Mouse (Mus musculus) brain, adult 2 months (tissue): ENCODE results near the gene Olfr1373.
"Not testable (repeated sequence)": the region's sequence is repeated elsewhere in the genome, so short reads cannot be mapped to it uniquely, and the experiment has no call there.

Source experiments
- DNase-seq: peaks from one replicate; pipeline ENCODE4 v3.0.0; 2011; ENCODE audit warnings: low read depth, low spot score

Olfr1373 gene

DNA sequence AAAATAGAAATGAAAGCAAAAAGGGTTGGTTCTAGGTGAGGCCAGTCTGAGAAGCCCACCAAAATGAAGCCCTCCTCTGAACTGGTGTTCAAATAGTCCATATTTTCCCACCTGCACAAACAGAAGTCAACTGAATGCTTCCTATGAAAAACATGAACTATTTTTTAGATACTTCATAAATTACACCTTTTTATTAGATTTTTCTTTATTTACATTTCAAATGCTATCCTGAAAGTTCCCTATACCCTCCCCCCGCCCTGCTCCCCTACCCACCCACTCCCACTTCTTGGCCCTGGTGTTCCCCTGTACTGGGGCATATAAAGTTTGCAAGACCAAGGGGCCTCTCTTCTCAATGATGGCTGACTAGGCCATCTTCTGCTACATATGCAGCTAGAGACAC is at the start of gene Olfr1373:
Olfr1373 (minus strand) TSS at position 101 of the 400 bp plus-strand sequence.
- DNase-seq = not testable (repeated sequence)

DNA sequence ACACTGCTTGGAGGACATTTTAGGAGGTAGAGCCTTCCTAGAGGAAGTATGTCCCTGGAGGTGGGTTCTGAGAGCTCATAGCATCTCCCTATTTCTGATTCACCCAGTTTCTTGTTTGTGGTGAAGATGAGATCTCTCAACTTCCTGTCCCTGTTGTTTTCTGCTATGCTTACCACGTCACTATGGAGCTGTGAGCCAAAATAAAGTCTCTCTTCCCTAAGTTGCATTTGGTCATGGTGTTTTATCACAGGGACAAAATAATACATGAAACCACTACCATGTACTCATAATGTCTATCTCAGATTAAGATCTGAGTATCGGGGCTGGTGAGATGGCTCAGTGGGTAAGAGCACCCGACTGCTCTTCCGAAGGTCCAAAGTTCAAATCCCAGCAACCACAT is 35.3 kb upstream of the Olfr1373 start:
- not testable (repeated sequence) for DNase-seq

DNA sequence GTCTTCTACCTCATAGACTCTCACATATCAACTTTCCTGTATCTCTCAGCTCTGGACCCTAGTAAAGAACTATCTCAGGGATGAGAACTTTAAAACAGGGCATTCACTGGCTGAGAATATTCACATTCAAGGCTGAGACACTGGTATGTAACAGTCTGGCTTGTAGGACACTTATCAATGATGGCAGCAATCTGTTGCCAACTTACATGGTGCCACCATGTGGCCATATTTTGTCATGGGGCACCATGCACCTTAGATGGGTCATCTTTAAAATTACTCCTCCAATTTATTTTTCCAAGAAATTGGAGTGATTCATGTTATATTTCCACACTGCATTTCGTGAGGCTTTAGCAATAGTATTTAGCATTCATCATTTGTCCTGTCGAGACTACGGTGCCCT is 34.6 kb upstream of the Olfr1373 start:
- DNase-seq = peak; percentile 5

DNA sequence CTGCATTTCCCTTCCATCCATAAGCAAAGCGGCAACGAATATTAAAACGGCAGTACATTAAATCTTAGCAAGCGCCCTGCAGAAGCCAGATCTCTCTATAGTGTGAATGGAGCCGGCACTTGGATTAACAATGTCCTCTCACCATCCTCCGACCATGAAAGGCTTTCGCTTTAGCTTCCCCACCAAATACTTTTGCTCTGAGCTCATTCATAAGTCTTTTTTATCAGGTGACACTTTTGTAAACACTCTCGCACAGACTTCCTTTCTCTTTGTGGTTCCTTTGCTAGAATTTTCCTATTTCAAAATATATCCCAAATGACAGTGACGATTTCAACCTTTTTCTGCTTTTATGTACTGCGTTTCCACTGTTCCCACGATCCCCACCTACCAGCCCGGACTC is 23.1 kb upstream of the Olfr1373 start:
- DNase-seq = no peak

DNA sequence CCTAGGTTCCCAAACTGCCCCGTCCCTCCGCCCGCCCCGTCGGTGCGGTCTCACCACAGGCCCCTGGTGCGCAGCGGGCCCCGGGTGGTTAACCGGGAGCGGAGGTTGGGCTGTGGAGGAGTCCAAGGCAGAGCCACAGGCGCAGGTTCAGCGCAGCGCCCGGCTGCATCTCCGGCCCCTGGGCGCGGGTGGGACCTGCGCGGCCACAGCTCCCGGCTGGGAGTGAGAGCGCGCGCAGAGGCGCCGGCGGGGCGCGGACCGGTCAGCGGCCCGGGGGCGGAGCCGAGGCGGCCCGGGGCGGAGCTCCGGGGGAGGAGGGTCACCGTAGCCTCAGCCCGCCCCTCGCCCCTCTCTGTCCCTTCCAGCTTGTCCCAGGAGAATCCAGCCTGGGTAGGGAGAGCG is 22.6 kb upstream of the Olfr1373 start:
- DNase-seq = not testable (repeated sequence)

DNA sequence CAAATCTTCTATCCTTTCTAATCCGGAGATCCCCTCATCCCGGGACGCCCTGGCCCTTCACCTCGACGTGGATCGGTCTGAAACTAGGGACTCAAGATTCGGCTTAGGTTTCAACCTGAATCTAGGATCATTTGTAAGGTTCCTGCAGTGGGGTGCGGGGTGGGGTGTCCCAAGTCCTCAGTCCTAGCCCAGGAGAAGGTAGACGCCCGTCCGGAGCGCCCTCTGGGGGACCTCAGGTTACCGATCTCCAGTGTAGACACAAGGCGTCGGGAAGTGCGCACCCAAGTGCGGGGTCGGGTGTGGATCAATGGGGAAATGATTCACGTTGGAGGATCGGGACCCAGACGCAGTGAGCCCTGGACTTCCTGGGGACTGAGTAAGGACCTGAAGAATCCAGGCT is 21.8 kb upstream of the Olfr1373 start:
- no peak for DNase-seq

DNA sequence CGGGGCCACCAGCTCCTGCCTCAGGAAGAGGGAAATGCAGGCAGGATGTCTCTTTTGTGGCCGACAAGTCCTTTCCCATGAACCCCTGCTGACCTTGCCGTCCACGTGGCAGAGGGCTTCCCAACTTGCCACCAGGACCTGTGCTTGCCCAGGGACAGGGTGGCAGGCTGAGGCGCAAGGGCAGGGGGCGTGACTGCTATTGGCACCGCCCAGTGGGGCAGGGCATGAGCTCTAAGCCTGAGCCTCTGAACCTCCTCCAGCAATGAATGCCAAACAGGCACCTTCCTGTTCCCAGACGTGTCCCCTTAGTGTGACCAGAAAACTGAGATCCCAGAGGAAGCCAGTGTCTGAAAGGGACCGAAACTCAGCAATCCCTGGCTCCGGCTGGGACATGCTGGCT is 18.6 kb upstream of the Olfr1373 start:
- no peak for DNase-seq

DNA sequence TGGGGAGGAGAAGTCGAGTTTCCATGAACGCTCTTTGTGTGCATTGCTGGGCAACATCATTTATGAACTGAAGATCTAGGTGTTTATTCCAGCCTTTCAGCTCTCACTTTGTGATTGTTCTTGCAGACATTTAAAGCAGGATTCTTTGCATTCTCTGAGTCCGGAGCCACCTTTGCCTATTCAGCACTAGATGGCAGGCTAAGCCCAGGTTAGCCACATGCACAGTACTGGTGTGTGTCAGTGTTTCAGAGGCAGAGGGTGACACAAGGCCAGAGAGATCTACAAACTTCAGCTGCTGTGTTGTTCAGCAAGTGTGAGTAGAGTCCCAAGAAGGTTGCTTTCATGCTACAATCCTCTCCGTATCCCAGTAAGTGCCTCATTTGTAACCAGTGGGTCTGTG is 1.7 kb downstream of the Olfr1373 start:
- peak; percentile 71 for DNase-seq

DNA sequence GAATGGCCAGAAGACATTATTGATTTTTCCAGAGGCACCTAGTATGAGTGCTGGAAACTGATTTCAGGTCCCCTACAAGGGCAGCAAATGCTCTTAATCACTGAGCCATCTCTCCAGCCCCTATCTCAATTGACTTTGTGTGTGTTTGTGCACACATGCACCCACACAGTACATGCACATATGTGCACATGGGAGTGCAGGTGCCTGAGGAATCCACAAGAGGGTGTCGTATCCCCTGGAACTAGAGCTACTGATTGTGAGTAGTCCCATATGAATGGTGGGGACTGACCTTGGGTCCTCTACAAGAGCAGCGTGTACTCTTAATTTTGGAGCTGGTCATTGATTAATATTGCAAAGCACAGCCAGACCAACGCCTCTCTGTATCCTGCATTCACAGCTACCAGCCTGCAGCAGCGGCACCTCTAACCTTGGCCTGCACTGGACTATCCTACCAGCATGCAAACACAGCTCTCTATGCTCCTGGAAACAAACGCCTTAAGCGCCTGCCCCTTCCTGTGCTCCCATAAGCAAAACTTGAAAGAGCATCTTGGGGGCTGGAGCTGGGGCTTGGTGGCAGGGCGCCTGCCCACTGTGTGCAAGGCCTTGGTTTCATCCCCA is 14.8 kb downstream of the Olfr1373 start:
- no peak for DNase-seq

DNA sequence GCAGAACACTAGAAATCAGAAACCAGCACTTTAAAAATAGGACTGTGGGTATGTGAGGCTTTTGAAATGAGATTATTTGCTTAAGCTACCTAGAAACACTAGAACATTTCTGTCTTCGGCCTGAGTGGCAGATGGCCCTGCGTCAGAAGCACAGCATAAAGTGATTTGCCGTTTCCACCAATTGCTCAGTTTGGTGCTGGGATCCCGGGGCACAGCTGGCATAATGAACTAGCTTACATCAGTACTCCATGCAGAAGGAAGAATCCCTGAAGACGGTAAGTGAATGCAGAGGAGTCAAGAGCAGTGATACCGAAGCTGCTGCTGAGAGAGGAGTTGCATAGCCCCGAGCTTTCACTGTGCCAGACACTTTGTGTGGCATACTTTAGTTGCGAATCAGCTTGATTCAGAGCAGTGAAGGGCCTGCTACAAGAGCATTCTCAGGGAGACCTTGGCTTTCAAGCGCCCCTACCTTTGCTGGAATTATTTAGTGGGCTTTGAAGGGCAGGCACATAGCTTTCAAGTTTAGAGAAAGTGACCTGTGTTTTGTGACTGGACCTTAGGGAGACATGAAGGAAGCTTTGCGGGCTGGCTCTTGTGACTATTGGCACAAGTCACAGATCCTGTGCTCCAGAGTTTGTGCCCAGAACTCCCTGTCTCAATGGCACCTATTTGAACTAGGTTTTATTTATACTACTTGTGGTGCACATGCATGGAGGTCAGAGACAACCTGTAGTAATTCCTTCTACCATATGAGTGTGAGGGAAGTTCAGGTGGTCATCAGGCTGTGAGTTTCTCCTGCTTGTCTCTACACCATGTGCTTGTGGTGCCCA is 15.5 kb downstream of the Olfr1373 start:
- DNase-seq = peak; percentile 87

DNA sequence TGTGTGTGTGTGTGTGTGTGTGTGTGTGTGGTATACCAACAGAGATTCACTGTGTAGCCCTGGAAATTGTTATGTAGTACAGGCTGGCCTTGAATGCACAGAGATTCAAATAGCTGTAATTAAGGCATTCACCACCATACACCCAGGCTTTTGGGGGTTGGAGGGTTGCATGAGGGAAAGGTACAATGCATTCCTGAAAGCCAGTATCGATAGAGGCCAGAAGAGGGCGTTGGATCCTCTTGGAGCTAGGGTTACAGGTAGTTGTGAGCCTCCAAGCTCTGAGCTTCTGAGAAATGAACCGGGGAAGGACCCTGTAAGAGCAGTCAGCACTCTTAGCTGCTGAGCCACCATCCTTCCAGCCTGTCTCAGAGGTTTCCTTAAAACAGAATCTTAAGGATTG is 16.2 kb downstream of the Olfr1373 start:
- no peak for DNase-seq

DNA sequence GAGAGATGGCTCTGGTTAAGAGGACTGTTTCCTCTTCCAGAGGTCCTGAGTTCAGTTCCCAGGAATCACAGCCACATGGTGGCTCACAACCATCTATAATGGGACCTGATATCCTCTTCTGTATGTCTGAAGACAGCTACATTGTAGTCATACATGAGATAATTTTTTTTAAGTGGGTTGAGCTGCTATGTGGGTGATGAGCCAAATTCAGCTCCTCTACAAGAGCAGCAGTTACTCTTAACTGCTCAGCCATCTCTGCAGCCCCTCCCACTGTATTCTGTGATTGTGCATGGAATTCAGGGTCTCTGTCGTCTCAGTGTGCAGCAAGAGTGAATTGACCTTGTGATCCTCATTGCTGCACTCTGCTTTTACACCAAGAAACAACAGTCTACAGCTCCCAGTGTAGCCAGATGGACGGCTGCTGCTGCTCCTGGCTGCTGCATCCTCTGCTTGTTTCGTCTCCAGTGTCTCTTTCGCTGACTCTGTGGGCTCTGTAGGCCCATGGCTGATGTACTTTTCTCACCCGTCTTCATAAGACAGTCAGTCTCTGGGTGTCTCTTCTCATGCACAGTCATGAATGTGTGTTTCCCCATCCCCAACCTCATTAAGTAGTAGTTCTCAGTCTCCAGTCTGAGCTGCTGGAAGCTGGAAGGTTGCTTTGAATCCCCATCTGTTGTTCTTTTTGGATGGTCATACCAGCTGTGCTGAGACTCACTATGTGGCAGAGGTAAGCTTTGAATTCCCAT is 16.8 kb downstream of the Olfr1373 start:
- DNase-seq = peak; percentile 65

DNA sequence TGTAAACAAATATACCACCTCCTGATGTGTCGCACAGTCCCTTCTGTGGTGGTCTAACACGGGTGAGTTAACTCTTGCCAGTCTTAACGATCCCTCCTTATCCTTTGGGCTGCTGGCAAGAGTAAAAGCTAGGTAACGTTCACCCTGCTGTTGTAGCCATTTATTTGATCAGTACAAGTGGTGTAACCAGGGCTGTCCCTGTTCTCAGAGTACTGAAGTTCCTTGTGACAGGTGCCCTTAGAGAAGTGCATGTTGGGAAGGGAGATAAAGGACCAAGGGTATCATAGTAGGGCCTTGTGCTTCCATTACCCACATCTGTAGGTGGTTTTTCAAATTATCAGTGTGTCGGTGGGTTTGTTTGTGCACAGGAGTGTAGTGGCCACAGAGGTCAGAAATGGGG is 17.6 kb downstream of the Olfr1373 start:
- DNase-seq = no peak

DNA sequence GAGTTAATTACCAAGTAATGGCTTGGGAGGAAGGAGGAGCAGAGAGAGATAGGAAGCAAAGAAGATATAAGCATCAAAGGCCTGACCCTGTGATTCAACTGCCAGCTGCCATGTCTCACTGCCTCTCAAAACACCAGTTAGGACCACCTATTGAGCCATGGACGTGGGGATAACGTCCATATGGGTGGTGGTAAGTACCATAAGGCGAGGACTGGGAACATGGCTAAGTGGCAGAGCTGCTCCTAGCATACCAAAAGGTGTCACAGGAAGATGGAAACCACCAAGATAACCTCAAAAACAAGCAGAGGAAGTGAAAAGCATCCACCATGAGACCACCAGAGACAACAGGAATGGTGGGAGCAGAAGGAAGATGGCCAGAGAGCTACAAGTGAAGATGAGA is 18.2 kb downstream of the Olfr1373 start:
- no peak for DNase-seq

DNA sequence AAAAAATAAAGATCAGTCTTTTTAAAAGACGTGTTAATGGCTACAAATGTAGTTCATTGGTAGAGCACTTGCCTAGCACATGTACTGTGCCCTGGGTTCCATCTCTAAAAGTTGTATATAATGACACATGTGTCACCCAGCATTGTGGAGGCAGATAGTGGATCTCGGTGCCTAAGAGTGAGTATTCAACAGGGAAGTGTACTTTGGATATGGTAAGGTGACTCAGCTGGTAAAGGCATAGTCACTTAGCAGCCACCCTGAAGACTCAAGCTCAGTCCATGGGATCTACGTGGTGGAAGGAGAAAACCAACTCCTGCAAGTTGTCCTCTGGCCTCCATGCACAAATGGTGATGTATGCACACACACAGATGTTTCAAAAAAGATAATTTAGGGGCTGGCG is 20.9 kb downstream of the Olfr1373 start:
- no peak for DNase-seq

DNA sequence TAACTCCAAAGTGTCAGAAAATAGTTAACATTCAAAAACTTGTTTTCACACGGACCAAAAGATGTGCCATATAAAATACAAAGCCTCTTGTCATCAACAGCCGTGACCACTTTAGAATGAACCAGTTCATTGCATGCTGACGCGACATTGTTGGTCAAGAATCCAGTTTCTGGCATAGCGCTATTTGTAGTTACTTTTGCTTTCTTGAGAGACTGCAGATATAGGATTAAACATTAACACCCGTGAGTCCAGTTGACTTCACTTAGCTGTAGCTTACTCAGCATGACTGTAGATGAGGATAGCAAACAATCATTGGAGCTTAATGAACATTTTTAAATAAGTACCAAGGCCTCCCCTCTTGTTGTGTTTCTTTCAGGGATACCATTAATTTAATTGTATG is 23.3 kb downstream of the Olfr1373 start:
- no peak for DNase-seq

DNA sequence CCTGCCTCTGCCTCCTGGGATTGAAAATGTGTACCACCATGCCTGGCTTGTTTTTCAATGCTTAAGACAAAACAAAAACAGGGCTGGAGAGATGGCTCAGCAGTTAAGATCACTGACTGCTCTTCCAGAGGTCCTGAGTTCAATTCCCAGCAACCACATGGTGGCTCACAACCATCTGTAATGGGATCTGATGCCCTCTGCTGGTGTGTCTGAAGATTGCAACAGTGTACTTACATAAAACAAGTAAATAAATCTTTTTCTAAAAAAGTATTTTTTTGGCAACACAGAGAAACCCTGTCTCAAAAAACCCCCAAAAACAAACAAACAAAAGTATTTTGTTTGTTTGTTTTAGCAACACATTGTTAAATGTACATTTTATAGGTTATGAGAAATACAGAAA is 24.9 kb downstream of the Olfr1373 start:
- DNase-seq = not testable (repeated sequence)

DNA sequence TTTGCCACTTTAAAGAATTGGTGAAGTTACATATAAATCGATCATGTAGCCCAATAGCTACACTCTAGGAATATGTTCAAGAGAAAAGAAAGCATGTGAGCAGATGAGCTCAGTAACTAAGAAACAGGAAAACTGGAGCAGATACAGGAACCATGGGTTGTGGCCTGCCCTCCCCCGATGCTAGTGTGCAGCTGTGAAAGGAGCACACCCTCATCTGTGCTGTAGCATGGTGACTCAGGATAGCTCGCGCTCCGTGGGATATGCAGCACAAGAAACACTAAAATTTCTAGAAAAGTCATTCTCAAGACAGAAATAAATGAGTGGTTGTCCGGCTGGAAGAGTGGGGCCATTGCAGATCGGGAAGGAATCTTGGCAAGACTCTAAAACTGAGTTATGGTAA is 28.2 kb downstream of the Olfr1373 start:
- peak; percentile 80 for DNase-seq

DNA sequence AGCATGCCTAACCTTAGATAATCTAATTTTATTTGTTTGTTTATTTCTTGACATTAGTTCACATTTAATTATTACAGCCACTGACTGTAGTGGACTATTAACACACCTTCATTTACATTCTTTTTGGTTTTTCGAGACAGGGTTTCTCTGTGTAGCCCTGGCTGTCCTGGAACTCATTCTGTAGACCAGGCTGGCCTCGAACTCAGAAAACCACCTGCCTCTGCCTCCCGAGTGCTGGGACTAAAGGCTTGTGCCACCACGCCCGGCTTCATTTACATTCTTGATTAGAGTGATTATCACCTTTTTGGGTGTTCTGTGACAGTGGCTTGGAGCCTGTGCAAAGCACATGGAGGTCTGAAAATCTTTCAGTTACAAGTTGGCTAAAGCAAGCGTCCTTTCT is 29.2 kb downstream of the Olfr1373 start:
- not testable (repeated sequence) for DNase-seq

DNA sequence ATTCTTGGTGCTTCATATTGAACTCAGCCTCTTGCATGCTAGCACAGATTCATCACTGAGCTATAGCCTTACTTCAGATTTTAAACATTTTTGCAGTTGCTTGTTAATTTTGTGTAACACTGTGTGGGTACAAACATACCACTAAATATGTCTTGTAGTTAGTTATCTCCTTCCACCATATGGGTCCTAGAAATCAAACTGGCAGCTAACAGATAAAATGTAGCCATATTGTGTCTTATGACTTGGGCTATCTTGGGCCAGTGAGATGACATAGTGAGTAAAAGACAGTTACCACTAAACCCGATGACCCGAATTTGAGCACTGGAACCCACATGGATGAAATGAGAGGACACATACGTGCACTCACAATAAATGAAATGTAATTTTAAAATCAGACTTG is 29.8 kb downstream of the Olfr1373 start:
- peak; percentile 20 for DNase-seq

DNA sequence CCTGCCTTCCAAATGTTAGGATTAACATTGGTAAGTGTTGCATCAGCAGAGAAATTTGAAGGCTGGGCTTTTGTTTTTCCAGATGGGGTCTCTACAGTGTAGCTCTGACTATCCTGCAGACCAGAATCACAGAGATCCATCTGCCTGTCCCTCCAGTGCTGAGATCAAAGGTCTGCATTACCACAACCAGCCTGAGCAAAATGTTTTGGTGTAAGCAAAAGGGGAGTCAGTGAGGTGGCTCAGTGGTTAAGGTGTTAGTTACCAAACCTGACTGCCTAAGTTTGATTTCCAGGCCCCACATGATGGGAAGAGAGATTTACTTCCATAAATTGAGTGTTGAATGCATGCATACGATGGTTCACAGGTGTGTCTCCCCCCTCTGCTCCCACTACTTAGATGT is 35.9 kb downstream of the Olfr1373 start:
- DNase-seq = no peak

DNA sequence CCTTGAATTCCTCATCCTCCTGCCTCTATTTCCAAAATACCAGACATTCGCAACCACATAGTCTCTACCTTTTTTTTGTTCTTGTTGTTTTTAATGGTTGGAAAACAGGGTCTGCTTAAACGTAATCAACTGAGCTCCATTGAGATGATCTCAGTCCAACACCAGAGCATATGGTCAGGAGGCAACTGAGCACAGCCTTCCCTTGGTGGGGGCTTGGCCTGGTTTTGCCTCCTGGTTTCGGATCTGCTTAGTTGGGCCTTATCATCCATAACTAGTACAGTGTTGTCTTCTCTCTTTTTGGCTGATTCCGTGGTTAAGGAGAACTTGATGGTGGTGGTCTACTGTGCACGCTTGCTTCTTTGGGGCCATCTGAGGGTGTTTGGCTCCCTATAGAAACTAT is 36.5 kb downstream of the Olfr1373 start:
- peak; percentile 26 for DNase-seq

DNA sequence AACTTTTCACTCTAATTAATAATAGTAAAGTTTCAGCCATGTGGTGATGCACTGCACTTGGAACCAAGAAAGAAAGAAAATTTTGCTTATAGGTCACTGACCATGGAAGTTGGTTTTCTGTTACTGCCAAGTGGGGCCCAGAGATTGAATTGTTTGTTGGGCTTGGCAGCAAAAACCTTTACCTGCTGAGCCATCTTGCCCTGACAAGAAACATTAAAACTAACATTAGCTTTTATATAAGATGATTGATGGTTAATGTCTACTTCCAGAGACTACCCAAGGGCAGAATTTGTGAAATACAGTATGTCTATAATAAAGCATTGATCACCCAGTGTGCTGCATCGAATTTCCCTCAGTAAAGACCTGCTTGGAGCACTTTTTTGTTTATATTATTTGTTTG is 38.9 kb downstream of the Olfr1373 start:
- no peak for DNase-seq
